Mouse (Mus musculus): ENCODE measurements at regions not wholly inside any gene's neighbourhood (a gene's known extent, or its start where the extent isn't known, plus 50 kb on each side); places are given as distances from the start of the nearest gene placed in this dataset.
"Not testable (repeated sequence)": the region's sequence is repeated elsewhere in the genome, so short reads cannot be mapped to it uniquely, and the experiment has no call there.

DNA sequence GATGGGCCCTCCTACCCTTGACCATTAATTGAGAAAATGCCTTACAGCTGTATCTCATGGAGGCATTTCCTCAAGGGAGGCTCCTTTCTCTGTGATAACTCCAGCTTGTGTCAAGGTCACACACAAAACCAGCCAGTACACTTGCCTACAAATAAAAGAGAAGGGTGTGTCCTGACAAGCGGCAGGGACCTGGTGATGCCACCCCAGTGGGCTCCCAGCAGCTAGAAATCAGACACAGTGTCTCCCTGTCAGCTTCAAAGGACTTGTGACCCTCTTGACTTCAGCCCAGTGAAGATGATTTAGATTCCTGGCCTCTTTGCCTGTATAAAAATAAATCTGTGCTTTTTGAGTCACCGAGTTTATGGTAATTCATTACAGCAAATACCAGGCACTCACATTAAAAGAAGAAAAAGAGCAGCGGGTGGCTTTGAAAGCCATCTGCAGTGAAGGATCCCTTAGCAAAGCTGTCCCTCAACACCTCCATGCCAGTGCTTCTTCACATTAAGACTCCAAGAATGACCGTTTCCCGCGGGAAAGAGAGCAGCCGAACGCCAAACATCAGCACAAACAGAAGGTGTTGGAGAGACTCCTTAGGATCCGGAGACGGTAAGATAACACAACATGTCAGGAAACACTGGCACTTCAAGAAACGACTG is 273.5 kb downstream of the Gxylt1 start:
- DNase-seq (ENCODE audit: extremely low spot score in 1 of 2, low spot score in 1 of 2), result peak in 1 of 2 experiments; percentile 37

GRCm38 (mm10) chr15:93000121-93000520 is 274.9 kb downstream of the Gxylt1 start:
- DNase-seq (ENCODE audit: extremely low spot score in 1 of 2, low spot score in 1 of 2), result no peak

GRCm38 (mm10) chr15:92997933-92998332 is 277.0 kb downstream of the Gxylt1 start:
- no peak for DNase-seq (ENCODE audit: extremely low spot score in 1 of 2, low spot score in 1 of 2)

DNA sequence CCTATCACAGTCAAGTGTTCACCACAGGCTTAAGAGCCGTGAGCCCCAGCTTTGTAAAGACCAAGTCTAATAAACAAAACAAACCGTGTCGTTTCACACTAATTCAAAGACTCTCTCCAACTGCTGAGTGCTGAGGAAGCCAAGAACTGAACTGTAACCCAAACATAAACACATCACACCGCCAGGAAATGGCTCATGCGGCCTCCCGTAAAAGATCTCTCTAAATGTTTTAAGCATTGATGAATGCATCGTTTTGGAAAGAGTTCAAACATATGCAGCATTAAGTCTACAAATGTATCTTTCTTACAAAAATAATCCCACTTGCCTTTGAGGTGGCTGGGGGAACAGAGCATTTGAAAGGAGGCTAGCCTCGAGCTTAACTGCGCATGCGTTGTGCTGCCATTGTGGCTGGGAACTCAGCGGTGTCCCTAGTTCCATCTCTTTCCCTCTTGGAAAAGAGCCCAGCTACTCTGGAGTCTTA is 280.7 kb downstream of the Gxylt1 start:
- peak in 1 of 2 experiments; percentile 30 for DNase-seq (ENCODE audit: extremely low spot score in 1 of 2, low spot score in 1 of 2)

DNA sequence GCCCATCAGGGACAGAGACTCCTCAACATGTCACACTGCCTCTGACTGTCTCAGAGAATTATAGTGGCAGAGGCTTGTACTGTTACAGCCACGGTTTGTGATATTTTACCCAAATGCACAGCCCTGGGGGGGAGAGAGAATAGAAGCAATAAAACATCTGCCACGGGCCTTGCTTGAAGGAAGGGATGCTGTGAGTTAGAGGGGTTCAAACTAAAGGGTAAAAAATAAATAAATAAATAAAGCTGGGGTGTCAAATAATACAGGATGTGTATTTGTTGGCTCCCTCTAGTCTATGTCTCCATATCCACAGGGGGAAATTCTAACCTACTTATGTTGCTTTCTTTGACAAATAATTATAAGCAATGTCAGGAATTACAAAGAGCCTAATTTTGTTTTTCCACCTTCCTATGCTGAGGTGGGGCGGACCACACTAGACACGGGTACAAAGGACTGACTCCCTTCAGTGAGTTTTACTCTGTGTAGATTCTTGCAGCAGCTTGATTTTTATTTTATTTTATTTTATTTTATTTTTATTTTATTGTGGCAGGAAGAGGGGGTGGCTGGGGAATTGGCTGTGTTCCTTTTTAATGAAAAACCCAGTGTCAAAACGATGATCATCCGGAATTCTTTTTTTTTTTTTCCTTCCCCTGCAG is 281.3 kb downstream of the Gxylt1 start:
- no peak for DNase-seq (ENCODE audit: extremely low spot score in 1 of 2, low spot score in 1 of 2)

DNA sequence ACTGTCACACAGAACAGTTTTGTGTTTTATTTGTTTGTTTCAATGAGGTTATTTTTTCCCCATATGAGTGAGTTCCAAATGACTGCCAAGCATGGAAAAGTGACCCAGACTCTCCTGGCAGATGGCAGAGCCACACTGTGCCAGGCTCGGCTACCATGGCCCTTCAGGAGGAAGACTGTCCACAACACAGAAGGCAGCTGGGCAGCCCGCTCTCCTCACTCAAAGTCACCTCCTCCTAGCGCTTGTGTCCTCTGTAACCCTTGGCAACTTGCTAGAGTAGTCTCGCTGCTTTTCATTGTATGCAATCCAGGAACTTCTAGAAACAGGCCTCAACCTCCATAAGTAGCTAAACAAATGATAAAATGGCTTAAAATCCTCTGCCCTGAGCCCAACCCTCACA is 299.2 kb downstream of the Gxylt1 start:
- peak in 1 of 2 experiments; percentile 50 for DNase-seq (ENCODE audit: extremely low spot score in 1 of 2, low spot score in 1 of 2)

- peak; percentile 56 to 59 for DNase-seq (ENCODE audit: extremely low spot score in 1 of 2, low spot score in 1 of 2)
These were observed 300.0 kb downstream of the Gxylt1 start for GRCm38 (mm10) chr15:92974931-92975330.

GRCm38 (mm10) chr15:92973651-92974229 is 301.2 kb downstream of the Gxylt1 start:
- DNase-seq (ENCODE audit: extremely low spot score in 1 of 2, low spot score in 1 of 2), result no peak

DNA sequence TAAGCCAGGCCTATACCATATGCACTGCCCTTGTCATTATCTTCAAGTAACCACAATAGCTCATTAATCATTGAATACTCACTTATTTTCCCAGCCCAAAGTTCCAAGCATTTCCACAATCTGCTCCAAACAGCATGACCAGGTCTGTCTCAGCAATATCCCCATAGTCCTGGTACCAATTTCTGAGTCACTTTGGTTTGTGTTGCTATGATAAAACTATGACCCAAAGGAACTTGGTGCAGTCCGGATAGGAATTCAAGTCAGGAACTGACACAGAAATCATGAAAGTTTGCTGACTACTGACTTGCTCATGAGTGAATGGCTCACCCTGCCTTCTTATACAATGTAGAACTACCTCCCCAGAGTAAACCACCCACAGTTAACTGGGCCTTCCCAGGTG is 309.4 kb downstream of the Gxylt1 start:
- no peak for DNase-seq (ENCODE audit: extremely low spot score in 1 of 2, low spot score in 1 of 2)

GRCm38 (mm10) chr15:92964901-92965300 is 310.1 kb downstream of the Gxylt1 start:
- DNase-seq (ENCODE audit: extremely low spot score in 1 of 2, low spot score in 1 of 2), result no peak

DNA sequence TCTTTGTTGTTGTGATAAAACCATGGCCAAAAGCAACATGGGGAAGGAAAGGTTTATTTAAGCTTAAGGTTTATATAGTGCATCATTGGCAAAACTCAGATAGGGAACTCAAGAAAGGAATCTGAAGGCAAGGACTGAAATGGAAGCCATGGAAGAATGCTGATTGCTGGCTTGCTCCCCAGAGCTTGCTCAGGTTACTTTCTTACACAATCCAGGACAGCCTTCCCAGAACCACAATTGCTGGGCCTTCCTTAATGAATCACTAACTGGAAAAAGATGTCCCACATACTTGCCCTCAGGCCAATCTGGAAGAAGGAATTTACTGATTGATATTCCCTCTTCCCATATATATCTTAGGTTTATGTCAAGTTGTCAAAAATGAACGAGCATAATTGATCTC is 310.8 kb downstream of the Gxylt1 start:
- DNase-seq (ENCODE audit: extremely low spot score in 1 of 2, low spot score in 1 of 2), result no peak

DNA sequence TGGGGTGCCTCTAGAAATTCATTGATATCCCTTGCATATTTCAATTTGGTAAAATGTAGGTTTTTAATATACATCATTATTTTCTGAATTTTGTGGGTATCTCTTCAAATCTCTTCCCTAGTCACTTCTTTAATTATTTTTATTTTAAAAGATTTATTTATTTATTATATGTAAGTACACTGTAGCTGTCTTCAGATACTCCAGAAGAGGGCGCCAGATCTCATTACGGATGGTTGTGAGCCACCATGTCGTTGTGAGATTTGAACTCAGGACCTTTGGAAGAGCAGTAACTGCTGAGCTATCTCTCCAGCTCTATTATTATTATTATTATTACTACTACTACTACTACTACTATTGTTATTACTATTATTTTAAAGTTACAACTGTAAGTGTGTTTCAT is 324.1 kb downstream of the Gxylt1 start:
- not testable (repeated sequence) for DNase-seq (ENCODE audit: extremely low spot score in 1 of 2, low spot score in 1 of 2)

DNA sequence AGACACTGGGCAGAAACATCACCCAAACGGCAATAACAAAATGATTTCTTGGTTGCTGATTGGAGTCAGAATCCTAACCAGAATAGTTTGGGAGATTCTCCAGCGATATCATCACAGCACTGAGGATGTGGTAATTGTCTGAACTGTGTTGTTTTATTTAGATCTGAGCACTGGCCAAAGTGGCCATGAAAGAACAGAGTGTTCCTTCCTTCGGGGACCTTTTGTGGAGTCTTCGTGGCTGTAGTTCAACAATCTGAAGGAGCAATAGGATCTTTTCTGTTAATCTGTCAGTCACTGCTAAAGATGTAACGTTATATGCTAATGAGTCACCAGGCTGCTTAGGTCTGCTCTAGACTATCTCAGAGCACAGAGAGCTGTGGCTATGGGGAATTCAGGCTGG is 328.8 kb downstream of the Gxylt1 start:
- no peak for DNase-seq (ENCODE audit: extremely low spot score in 1 of 2, low spot score in 1 of 2)

DNA sequence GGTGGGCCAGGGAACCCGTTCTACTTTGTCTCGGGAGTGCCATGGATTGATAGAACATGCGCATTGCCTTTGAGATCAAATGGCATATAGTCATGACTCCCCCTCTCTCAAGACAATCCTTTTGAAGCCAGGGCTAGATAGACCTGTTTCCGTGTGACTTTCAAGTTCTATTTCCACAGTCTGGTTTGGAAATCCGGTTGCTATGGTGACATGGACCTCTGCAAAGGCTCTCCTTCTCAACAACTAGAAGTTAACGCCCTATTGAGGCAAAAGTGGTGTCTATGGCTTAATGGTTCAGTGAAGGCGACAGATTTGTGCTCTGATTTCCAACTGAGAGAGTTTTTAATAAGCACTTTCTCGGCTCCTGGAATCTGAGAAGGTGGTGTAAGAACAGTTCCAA is 371.2 kb downstream of the Gxylt1 start:
- peak in 1 of 2 experiments; percentile 4 for DNase-seq (ENCODE audit: extremely low spot score in 1 of 2, low spot score in 1 of 2)

GRCm38 (mm10) chr15:92897277-92897676 is 377.7 kb downstream of the Gxylt1 start:
- no peak for DNase-seq (ENCODE audit: extremely low spot score in 1 of 2, low spot score in 1 of 2)

DNA sequence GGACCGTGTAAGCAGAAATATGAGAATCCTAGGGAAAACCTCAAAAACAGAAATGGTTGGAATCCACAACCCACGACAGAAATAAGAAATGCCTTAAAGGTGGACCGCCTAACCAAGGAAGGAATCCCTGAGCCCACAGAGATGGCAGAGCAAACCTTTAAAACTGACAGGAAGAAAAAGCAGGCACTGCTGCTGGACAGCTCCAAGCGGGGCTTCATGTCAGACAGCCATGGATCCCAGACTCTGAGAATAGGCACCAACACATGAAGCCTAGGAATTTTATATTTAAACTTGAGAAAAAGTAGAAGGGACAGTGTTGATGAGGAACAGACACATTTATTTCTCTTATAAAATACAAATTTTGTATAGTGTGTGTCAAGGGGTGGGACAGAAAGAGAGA is 379.1 kb downstream of the Gxylt1 start:
- DNase-seq (ENCODE audit: extremely low spot score in 1 of 2, low spot score in 1 of 2), result no peak

- no peak for DNase-seq (ENCODE audit: extremely low spot score in 1 of 2, low spot score in 1 of 2)
These were observed 398.5 kb downstream of the Gxylt1 start for GRCm38 (mm10) chr15:92876438-92876837.

- peak in 1 of 2 experiments; percentile 1 for DNase-seq (ENCODE audit: extremely low spot score in 1 of 2, low spot score in 1 of 2)
These were observed 410.9 kb downstream of the Gxylt1 start for GRCm38 (mm10) chr15:92864106-92864505.

DNA sequence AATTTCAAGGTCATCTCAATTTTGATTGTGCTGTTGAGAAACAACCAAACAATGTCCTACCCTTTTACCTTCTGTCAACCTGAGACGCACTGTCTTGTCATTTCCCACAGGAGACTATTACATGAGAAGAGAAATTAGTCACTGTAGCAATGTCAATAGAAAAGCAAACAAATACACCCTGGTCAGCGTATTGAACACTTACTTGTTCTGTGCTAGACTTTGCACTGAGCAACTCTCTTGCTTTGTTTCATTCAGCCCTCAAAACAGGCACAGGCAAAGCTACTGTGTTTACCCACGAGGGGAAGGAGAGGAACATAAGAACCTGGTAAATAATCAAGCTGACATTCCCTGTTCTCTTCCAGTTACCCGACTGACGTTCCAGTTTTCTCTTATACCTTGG is 424.1 kb downstream of the Gxylt1 start:
- no peak for DNase-seq (ENCODE audit: extremely low spot score in 1 of 2, low spot score in 1 of 2)

DNA sequence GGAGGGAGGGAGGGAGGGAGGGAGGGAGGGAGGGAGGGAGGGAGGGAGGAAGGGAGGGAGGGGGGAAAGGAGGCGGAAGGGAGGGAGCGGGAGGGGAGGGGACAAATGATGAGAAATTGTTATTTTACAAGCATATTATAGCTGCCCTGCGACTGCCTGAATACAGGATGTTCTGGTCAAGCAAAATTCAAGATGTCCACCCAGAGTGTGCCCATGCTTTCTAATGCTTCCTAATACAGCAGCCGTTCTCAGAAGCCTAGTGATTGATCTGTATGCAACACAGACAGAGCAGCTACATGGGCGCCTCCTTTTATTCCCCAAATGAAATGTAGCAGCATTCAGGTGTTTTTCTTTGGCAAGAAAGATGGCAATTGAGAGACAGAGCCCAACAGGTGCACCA is 434.9 kb downstream of the Gxylt1 start:
- no peak for DNase-seq (ENCODE audit: extremely low spot score in 1 of 2, low spot score in 1 of 2)

DNA sequence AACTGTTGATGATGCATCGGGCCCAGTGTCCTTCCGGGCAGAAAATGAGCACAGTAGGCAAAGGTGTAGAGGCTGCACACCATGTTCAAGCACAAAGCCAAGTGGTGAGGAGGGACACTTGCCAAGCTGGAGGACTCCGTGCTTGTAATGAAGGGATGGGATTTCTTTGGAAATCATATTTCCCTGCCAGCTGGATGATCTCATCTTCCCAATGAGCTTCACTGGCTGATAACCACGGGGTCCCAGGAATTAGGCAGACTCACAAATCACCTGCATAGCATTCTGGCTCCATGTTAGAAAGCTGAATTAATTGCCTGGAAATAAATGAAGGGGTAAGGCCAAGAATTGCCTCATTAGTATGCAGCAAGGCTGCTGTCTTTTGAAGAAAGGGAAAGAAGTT is 435.4 kb downstream of the Gxylt1 start:
- DNase-seq (ENCODE audit: extremely low spot score in 1 of 2, low spot score in 1 of 2), result no peak

DNA sequence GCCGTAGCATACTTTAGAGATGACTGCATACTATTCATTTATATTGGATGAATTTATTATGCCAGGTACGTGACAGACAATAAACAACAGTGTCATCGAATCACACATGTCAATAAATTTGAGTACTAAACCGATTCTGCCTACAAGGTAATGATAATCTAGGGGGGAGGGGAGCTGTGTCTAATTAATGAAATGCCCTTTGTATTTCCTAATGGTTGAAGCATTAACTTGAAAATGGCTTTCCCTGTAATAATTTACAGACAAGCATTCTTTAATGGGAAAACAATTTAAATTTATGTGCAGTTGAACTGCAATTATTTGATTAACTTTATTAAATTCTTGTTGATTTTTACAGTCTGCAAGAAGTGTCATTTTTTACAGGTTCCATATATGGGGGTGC is 429.5 kb downstream of the Pdzrn4 start:
- no peak for DNase-seq (ENCODE audit: extremely low spot score in 1 of 2, low spot score in 1 of 2)
